Mouse (Mus musculus) lung, postnatal 0 days (tissue): ENCODE measurements around the gene Arhgap31. TPM values are rescaled to one million over a fixed set of nuclear protein-coding genes. Genes with fewer than 3 reads are reported as not detected.

Experiments
- ATAC-seq: fragments of 200-750 bp; cut with Nextera tagmentation; 2 replicates; pipeline ENCODE4 v1.8.0; 2017; ENCODE audit warnings: moderate library complexity
- DNase-seq: peaks from one replicate; pipeline ENCODE4 v3.0.0-alpha.2; 2016; ENCODE audit warnings: low spot score
- H3K27ac ChIP-seq: fragments of 300-500 bp; sonication (generic); 2 replicates; pipeline ENCODE4 v1.5.1; 2014; ENCODE audit warnings: antibody characterized with exemption, mild to moderate bottlenecking, low read length, mixed read lengths
- H3K27me3 ChIP-seq: fragments of 300-500 bp; sonication (generic); replicated peaks from 2 replicates; pipeline ENCODE4 v1.6.1; 2014; ENCODE audit warnings: low read length, mixed read lengths; ENCODE audit not compliant: insufficient read depth
- H3K36me3 ChIP-seq: fragments of 300-500 bp; sonication (generic); 2 replicates; pipeline ENCODE4 v1.6.1; 2014; ENCODE audit warnings: low read length, mixed read lengths; ENCODE audit not compliant: insufficient read depth
- H3K4me1 ChIP-seq: fragments of 300-500 bp; sonication (generic); 2 replicates; pipeline ENCODE4 v1.6.1; 2014; ENCODE audit warnings: antibody characterized with exemption, low read depth, low read length, mixed read lengths; ENCODE audit not compliant: insufficient read depth
- H3K4me2 ChIP-seq: fragments of 300-500 bp; sonication (generic); replicated peaks from 2 replicates; pipeline ENCODE4 v1.6.1; 2014; ENCODE audit warnings: low read depth, mild to moderate bottlenecking, low read length, moderate library complexity, mixed read lengths
- H3K4me3 ChIP-seq: fragments of 300-500 bp; sonication (generic); 2 replicates; pipeline ENCODE4 v1.5.1; 2014; ENCODE audit warnings: low read depth, low read length
- H3K9ac ChIP-seq: fragments of 300-500 bp; sonication (generic); replicated peaks from 2 replicates; pipeline ENCODE4 v1.6.1; 2014; ENCODE audit warnings: low read depth, mild to moderate bottlenecking
- H3K9me3 ChIP-seq: fragments of 300-500 bp; sonication (generic); 2 replicates; pipeline ENCODE4 v1.6.1; 2016; ENCODE audit warnings: low read length, mixed read lengths
- CTCF ChIP-seq: IDR thresholded peaks from 2 replicates; pipeline ENCODE4 v1.5.1; 2016; ENCODE audit warnings: antibody characterized with exemption, mild to moderate bottlenecking
- EP300 ChIP-seq: IDR thresholded peaks from 2 replicates; pipeline ENCODE4 v1.6.1; 2016; ENCODE audit warnings: antibody characterized with exemption, mild to moderate bottlenecking, control low read depth
- WGBS: fragments of 180-500 bp; shearing (Covaris S2); extraction: QIAGEN DNeasy Blood & Tissue Kit; methylation state at CpG from one replicate; pipeline ENCODE4 v1.1.7; 2014; 5-methylcytosine and 5-hydroxymethylcytosine counted together
- polyA plus RNA-seq: library from polyadenylated mRNA; unstranded; fragments of >200 nt; fragmentation: Nextera tagmentation; extraction: Ambion mirVana; gene quantifications from 2 replicates; pipeline ENCODE4 v1.2.1, GENCODE M21; 2015

Gene Arhgap31
- polyA plus RNA-seq, 1 experiment from 2014 or later = 19.2 TPM

GRCm38 (mm10) chr16:38592026-38592678, 120.9 kb downstream of the Arhgap31 start:
- no peaks in the 10 kb centered on the region for H3K27me3 ChIP-seq
- H3K9ac ChIP-seq = no peak overlapping the region
- H3K27ac ChIP-seq = no peak overlapping the region
- no peak for DNase-seq
- H3K36me3 ChIP-seq = peaks cover 14% of the 10 kb centered on the region; the same call in 1 of the 2 replicates
- H3K4me3 ChIP-seq = no peak overlapping the region
- no peaks in the 10 kb centered on the region for H3K9me3 ChIP-seq
- 82% methylated on average over 12 of the region's 12 CpGs for WGBS
- no peaks in the 10 kb centered on the region for H3K4me1 ChIP-seq
- no peak overlapping the region for H3K4me2 ChIP-seq
- TF ChIP-seq EP300 = no peak
- TF ChIP-seq CTCF = no peak
- no peak for ATAC-seq

- no peak overlapping the region for H3K4me3 ChIP-seq
- ATAC-seq (no peak), DNase-seq (no peak)
- no peaks in the 10 kb centered on the region for H3K9me3 ChIP-seq
- H3K27me3 ChIP-seq = no peaks in the 10 kb centered on the region
- WGBS = 70% methylated on average over 3 of the region's 3 CpGs
- H3K4me2 ChIP-seq = no peak overlapping the region
- no peak overlapping the region for H3K27ac ChIP-seq
- no peak for TF ChIP-seq EP300
- TF ChIP-seq CTCF = peak; percentile 26; the same call in 1 of the 2 replicates
- H3K36me3 ChIP-seq = peaks cover 16% of the 10 kb centered on the region; the same call in 1 of the 2 replicates
- no peaks in the 10 kb centered on the region for H3K4me1 ChIP-seq
- H3K9ac ChIP-seq = no peak overlapping the region
These were observed 121.6 kb downstream of the Arhgap31 start for GRCm38 (mm10) chr16:38591506-38591905.

GRCm38 (mm10) chr16:38587572-38587971, 125.5 kb downstream of the Arhgap31 start:
- WGBS = 92% methylated on average over 4 of the region's 4 CpGs

GRCm38 (mm10) chr16:38587163-38587562, 125.9 kb downstream of the Arhgap31 start:
- H3K27ac ChIP-seq = no peak overlapping the region
- H3K4me1 ChIP-seq = no peaks in the 10 kb centered on the region
- no peak for DNase-seq
- TF ChIP-seq CTCF = no peak
- TF ChIP-seq EP300 = no peak
- H3K27me3 ChIP-seq = no peaks in the 10 kb centered on the region
- no peaks in the 10 kb centered on the region for H3K9me3 ChIP-seq
- peaks cover 37% of the 10 kb centered on the region for H3K36me3 ChIP-seq
- 90% methylated on average over 5 of the region's 5 CpGs for WGBS
- no peak overlapping the region for H3K9ac ChIP-seq
- no peak overlapping the region for H3K4me3 ChIP-seq
- no peak overlapping the region for H3K4me2 ChIP-seq
- ATAC-seq = no peak

More at GRCm38 (mm10) chr16:38587572-38587971, 125.5 kb downstream of the Arhgap31 start:
- no peaks in the 10 kb centered on the region for H3K27me3 ChIP-seq
- H3K4me3 ChIP-seq = no peak overlapping the region
- no peaks in the 10 kb centered on the region for H3K4me1 ChIP-seq
- no peaks in the 10 kb centered on the region for H3K9me3 ChIP-seq
- no peak overlapping the region for H3K4me2 ChIP-seq
- DNase-seq (no peak), ATAC-seq (no peak)
- no peak for TF ChIP-seq CTCF
- TF ChIP-seq EP300 = no peak
- H3K36me3 ChIP-seq = peaks cover 37% of the 10 kb centered on the region
- H3K9ac ChIP-seq = no peak overlapping the region
- no peak overlapping the region for H3K27ac ChIP-seq

- Histone ChIP-seq H3K27me3 (no peaks in the 10 kb centered on the region), H3K36me3 (peaks cover 37% of the 10 kb centered on the region), H3K4me3 (no peak overlapping the region), H3K9me3 (no peaks in the 10 kb centered on the region), H3K4me2 (no peak overlapping the region), H3K4me1 (no peaks in the 10 kb centered on the region), H3K27ac (no peak overlapping the region), H3K9ac (no peak overlapping the region)
- 84% methylated on average over 5 of the region's 5 CpGs for WGBS
- no peak for DNase-seq
- no peak for TF ChIP-seq CTCF
- no peak for TF ChIP-seq EP300
- ATAC-seq = no peak
These were observed 127.9 kb downstream of the Arhgap31 start for GRCm38 (mm10) chr16:38585186-38585585.

GRCm38 (mm10) chr16:38584761-38585160, 128.3 kb downstream of the Arhgap31 start:
- 90% methylated on average over 7 of the region's 7 CpGs for WGBS

More at GRCm38 (mm10) chr16:38584761-38585160, 128.3 kb downstream of the Arhgap31 start:
- DNase-seq = no peak
- Histone ChIP-seq H3K27me3 (no peaks in the 10 kb centered on the region), H3K36me3 (peaks cover 37% of the 10 kb centered on the region), H3K4me2 (no peak overlapping the region), H3K4me3 (no peak overlapping the region), H3K9me3 (no peaks in the 10 kb centered on the region), H3K9ac (no peak overlapping the region), H3K27ac (no peak overlapping the region), H3K4me1 (no peaks in the 10 kb centered on the region)
- no peak for ATAC-seq
- TF ChIP-seq EP300 (no peak), CTCF (no peak)
